Mouse (Mus musculus) adrenal gland, adult 18-20 months (tissue): Measurements from ENCODE around the gene Prrt3. TPM values are rescaled to one million over a fixed set of nuclear protein-coding genes. Genes with fewer than 3 reads are reported as not detected.

Experiments
- DNase-seq, 2 experiments: peaks; one replicate each; pipeline ENCODE4 v3.0.0; 2021 to 2022; ENCODE audit warnings: low spot score in 2 of 2
- total RNA-seq, 2 experiments: library from RNA; stranded (reverse); gene quantifications; 1 replicate in 1 of 2; 2 replicates in 1 of 2; pipeline ENCODE4 v1.2.3; 2021

Gene Prrt3
- total RNA-seq, 2 experiments from 2014 or later = 0.32 TPM; not detected in 1

DNA sequence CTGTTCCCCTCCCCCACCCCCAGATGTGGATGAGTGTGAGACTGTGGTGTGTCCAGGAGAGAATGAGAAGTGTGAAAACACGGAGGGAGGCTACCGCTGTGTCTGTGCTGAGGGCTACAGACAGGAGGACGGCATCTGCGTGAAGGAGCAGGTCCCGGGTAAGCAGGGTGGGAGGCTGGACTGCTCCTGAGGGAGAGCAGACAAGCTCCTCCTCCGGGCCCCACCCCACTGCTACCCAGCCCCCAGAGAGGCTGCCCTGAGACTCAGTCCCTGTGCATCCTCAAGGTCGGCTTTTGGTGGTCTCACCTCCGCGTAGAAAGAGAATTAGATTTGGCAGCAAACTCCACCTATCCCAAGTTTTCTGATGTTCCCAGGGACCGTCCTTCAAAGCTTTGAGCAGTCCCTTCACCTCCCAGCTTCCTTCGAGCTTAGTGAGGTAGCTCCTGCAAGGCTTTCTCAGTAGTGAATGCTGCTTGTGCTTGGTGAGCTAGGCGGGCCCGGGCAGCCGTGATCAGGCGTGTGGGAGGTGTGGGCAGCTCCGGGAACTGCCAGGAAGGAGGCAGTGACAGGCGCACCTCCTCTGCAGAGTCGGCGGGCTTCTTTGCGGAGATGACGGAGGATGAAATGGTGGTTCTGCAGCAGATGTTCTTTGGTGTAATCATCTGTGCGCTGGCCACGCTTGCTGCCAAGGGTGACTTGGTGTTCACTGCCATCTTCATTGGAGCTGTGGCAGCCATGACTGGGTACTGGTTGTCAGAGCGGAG, 9.4 kb downstream of the Prrt3 start:
- no peak for DNase-seq

DNA sequence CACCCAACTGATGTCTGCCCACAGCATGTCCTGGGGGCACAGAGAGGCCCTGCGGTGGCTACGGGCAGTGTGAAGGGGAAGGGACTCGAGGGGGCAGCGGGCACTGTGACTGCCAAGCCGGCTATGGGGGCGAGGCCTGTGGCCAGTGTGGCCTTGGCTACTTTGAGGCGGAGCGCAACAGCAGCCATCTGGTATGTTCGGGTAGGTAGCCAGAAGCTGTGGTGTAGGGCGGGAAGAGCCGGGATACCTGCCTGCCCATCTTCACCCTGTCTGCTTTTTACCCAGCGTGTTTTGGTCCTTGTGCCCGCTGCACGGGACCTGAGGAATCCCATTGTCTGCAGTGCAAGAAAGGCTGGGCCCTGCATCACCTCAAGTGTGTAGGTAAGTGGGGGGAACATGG, 12.3 kb downstream of the Prrt3 start:
- no peak for DNase-seq

DNA sequence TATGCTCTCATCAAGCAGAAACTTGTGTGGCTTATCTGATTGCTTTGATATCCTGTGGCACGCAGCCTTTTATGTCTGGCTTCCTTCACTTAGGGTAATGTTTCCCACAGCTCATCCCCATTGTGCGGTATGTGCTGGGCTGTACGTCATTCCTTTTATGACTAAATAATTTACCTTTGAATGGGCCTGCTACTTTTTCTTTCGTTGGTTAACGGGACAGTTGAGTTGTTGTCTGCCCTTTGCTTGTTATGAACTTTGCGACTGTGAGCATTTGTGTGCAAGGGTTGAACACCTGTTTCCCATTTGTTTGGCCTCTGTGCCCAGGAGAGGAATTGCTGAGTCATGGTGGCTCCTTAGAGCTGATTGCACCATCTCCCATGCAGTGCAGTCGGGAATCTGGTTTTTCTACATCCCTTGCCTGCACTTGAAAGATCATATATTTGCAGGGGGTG, 14.6 kb downstream of the Prrt3 start:
- no peak for DNase-seq

DNA sequence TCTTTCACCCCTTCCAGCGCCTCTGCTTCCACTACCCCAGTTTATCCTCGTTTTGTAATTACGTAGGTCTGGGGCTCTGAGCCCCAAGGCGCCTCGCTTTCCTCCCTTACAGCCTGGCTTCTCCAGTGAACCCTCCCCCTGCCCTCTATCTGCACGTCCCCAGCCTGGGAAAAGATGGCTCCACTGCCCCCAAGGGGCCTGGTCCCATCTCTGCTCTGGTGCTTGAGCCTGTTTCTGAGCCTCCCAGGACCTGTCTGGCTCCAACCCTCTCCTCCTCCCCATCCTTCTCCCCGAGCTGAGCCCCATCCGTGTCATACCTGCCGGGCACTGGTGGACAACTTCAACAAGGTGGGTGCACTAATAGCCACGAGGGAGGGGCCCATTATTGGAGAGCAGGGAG, 18.0 kb downstream of the Prrt3 start:
- peak; percentile 24 to 36 for DNase-seq

DNA sequence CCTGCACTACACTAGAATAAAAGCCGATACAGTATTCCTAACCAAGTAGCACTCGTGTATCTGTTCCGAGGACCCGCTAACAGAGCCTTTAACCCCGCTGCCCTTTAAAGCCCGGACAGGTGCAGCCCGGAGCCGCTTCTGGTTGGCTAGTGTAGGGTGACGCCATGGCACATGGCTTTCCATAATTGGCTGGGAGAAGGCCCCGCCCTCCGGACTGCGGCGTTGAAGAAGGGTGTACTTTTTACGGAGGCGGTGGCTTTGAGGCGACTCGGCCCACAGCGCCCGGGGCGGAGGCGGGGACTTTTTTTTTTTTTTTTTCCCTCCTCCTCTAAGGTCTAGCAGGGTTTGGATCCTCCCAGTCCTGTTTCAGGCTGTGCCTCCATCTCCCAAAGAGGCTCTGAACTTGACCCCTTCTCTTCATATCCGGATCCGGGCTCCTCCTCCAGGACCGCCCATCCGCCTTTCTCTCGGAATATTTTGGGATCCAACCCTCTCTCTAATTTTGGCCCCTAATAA, 18.6 kb downstream of the Prrt3 start, which contains the start of gene Creld1:
Creld1 (plus strand) TSS at position 198 of the 516 bp plus-strand sequence.
- DNase-seq = peak; percentile 83 to 85

DNA sequence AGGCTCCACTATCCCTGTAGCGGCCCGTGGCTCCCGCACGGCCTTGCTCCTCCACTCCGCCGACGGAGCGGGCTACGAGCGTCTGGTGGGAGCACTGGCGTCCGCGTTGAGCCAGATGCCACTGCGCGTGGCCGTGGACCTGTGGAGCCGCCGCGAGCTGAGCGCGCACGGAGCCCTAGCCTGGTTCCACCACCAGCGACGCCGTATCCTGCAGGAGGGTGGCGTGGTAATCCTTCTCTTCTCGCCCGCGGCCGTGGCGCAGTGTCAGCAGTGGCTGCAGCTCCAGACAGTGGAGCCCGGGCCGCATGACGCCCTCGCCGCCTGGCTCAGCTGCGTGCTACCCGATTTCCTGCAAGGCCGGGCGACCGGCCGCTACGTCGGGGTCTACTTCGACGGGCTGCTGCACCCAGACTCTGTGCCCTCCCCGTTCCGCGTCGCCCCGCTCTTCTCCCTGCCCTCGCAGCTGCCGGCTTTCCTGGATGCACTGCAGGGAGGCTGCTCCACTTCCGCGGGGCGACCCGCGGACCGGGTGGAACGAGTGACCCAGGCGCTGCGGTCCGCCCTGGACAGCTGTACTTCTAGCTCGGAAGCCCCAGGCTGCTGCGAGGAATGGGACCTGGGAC, 19.1 kb downstream of the Prrt3 start:
- DNase-seq = peak in 1 of 2 experiments; percentile 47

DNA sequence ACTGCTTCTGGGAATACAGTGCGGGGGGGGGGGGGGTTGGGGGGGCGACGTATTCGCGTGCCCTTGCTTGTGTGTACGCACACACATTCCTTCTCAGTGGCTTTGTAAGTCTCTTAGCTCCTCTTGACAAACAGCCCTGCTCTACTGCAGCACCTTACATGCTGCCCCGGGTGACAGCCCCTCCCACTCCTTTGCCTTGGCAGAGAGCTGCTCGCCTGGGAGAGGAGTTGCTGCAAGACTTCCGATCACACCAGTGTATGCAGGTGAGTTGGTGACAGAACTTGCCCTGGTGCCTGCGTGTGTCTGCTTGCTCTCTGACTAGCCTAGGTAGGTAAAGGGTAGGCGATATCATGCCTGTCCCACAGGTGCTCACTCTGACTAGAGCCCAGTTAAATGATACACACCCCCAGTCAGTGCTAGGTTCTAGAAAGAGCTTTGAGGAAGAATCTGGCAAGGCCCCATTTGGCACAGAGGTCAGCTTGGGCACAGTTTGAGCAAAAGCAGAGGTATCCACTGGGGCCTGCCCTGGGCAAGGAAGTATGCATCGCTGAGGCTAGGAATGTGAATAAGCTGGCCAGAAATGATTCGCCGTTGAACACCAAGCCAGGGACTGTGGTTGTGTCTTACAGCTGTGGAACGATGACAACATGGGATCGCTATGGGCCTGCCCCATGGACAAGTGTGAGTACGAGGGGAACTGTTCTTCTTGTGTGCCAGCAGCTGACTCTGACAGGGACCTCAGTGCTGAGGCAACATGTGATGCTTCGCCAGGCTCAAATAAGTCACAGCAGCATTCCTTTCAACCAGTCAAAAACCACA, 21.0 kb downstream of the Prrt3 start:
- peak in 1 of 2 experiments; percentile 21 for DNase-seq

DNA sequence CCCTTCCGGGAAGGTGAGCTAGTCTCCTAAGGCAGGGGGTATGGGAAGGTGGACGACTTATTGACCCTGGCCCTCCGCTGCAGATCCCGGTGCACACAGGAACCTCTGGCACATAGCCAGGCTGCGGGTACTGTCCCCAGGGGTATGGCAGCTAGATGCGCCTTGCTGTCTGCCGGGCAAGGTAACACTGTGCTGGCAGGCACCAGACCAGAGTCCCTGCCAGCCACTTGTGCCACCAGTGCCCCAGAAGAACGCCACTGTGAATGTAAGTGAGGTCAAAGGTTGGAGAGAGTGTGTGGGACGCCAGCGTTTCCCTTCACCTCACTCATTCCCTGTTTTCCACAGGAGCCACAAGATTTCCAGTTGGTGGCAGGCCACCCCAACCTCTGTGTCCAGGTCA, 22.8 kb downstream of the Prrt3 start:
- peak in 1 of 2 experiments; percentile 19 for DNase-seq

DNA sequence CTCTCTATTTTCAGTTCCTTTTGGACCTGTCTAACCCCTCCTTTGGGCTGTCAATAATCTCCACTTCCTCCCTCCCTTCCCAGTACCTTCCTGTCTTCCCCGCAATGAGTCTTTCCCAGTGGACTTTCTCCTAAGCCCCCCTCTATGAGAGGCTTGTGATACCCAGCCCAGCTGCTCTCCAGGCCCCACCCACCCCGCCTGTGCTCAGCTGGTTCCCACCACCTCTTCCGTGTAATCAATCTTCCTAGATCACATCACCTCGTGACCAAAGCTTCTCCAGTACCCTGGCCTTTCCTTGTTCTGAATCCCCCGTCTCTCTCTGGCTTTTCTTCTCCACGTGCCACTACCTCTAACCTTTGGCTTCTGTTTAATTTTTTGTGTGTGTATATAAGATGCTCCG, 24.4 kb downstream of the Prrt3 start:
- DNase-seq = no peak

DNA sequence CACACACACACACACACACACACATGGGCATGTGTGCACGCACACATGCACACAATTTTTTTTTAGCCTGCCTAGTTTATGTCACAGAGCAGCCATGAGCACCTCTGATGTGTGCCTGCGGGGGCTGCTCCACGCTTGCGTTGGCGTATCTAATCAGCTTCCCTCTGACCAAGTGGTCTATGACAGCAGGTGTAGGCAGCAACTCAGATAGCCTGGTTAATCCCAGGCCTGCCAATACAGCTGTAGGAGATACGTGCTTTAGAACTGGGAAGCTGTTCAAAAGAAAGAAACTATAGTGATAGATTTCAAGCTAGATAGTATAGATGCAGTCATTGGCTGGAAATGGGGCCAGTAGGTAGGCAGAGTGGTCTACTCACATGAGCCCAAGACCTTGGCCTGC, 28.0 kb downstream of the Prrt3 start:
- no peak for DNase-seq

DNA sequence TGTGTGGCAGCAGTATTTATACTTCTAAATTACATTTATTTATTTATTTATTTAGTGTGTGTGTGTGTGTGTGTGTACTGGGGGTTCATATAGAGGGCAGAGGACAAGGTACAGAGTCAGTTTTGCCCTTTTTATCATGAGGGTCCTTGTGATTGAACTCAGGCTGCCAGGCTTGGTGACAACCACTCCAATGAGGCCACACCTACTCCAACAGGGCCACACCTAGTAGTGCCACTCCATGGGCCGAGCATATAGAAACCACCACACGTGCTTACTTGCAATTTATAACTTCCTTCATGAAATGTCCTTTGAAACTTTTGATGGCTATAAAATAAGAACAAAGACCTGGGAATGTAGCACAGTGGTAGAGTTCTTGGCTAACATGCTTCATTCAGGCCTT, 28.5 kb downstream of the Prrt3 start:
- no peak for DNase-seq

DNA sequence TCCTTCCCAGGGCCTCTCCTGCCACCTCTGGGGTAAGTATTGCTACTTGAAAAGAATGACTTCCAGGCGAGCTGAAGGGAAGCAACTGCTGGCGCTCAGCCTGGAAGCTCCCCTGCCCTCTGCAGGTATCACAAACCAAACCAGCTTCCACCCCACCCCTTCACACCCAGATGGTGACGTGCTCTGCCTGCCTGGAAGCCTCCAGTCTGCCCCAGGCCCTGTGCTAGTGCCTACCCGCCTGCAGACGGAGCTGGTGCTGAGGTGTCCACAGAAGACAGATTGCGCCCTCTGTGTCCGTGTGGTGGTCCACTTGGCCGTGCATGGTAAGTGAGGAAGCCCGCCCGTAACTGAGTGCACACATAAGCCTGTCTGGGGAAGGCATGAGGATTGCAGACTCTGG, 29.7 kb downstream of the Prrt3 start:
- DNase-seq = no peak

DNA sequence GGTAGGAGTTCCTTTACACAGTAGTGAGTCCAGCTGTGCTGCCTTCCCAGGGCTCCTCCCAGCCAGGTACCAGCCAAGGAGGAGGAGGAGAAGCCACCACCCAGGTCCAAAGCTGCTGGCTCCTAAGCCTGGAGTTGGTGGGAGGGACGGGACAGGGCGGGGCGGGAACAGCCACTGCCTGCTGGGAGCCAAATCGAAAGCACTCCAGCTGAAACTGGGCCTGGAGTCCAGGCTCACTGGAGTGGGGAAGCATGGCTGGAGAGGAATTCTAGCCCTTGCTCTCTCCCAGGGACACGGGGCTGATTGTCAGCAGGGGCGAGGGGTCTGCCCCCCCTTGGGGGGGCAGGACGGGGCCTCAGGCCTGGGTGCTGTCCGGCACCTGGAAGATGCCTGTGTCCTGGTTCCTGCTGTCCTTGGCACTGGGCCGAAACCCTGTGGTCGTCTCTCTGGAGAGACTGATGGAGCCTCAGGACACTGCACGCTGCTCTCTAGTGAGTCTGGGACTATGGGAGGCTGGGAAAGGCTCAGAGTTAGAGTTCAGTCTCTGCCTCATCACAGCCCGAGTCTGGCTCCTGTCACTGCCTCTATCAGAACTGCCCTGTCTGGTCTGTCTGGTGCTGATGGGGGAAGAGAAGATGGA, 30.3 kb downstream of the Prrt3 start, which contains the start of gene Il17rc:
Il17rc (plus strand) TSS at position 131 of the 640 bp plus-strand sequence.
- peak; percentile 45 to 51 for DNase-seq

DNA sequence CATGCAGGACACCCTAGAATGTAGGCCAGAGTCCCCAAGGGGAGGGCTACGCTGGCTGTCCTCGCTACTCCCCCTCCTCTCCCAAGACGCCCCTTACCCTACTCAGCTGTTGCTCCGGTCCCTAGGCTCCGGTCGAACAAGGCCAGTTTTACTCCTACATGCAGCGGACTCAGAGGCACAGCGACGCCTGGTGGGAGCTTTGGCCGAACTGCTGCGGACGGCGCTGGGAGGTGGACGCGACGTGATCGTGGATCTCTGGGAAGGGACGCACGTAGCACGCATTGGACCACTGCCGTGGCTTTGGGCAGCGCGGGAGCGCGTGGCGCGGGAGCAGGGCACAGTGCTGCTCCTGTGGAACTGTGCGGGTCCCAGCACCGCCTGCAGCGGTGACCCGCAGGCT, 32.3 kb downstream of the Prrt3 start:
- peak; percentile 75 to 82 for DNase-seq

DNA sequence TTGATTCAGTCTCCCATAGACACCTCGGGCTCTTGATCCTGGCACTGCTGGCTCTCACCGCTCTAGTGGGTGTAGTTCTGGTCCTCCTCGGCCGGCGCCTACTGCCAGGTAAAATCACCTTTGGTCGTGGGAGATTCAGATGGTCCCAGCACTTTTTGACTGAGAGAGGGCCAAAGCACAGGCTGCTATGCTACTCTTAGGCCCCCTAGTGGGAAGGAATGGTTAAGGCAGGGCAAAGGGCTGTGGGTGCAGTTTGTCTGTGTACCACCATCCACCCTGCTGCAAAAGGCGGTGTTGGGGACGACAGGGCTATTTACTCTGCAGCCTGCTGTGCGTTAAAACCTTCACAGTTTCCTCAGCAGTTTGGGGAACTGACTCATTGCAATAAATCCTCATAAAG, 32.7 kb downstream of the Prrt3 start:
- peak; percentile 43 to 57 for DNase-seq

DNA sequence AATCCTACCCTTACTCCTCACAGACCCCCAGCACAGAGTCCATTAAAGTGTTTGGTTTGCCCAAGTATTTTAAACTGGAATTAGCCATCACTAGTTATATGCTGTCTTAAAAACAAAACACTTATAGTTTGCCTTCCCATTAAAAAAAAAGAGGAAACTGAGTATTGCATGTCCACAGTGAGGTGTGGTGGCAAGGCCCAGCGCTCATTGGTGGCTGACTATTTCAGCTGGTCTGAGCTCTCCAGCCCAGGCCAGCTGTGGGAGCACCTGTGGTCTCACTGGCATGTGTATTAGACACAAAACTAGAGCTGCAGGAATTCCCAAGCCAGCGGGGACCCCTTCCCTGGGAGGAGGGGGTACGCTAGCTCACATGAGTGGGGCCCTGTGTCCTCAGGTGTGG, 33.2 kb downstream of the Prrt3 start:
- DNase-seq = no peak

DNA sequence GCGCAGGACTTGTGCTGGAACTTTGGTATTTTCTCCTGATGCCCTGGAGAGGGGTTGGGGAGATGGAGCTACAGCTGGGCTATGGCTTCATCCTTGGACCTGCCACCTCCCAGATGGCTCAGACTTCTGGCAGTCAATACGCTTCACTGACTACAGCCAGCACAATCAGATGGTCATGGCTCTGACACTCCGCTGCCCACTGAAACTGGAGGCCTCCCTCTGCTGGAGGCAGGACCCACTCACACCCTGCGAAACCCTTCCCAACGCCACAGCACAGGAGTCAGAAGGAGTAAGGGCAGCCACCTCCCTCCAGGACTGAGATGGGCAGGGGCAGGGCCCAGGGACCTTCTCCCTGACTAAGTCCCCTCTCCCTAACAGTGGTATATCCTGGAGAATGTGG, 36.1 kb downstream of the Prrt3 start:
- DNase-seq = no peak

DNA sequence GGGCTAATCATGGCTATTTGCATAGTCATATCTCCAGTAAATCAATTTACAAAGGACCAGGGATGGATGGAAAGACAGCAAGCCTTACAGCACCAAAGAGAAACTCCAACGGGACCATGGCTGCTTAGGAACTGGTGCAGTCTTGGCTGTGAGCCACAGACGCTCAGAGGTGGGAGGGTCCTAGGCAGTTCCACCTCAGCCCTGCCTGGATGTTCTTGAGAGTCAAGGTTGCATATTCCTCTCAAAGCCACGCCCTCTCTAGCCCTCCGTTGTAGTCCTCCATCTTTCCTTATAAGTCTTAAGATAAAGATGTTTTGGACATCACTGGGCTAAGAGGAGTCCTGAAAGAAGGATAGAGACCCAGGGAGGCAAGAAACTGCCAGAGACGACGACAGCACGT, 37.7 kb downstream of the Prrt3 start:
- DNase-seq = no peak

DNA sequence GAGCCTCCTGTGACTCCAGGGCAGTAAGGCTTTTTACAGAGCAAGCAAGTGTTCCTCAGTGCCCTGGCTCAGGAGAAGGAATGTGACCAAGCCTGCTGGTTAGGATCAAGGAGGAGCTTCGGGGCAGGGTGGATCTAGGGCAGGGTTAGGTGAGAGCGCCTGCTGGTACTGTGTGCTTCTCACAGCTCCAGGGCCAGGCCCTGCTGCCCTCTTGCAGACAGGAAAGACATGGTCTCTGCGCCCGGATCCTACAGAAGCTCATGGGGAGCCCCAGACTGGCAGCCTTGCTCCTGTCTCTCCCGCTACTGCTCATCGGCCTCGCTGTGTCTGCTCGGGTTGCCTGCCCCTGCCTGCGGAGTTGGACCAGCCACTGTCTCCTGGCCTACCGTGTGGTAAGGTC, 43.1 kb downstream of the Prrt3 start:
- DNase-seq = no peak

DNA sequence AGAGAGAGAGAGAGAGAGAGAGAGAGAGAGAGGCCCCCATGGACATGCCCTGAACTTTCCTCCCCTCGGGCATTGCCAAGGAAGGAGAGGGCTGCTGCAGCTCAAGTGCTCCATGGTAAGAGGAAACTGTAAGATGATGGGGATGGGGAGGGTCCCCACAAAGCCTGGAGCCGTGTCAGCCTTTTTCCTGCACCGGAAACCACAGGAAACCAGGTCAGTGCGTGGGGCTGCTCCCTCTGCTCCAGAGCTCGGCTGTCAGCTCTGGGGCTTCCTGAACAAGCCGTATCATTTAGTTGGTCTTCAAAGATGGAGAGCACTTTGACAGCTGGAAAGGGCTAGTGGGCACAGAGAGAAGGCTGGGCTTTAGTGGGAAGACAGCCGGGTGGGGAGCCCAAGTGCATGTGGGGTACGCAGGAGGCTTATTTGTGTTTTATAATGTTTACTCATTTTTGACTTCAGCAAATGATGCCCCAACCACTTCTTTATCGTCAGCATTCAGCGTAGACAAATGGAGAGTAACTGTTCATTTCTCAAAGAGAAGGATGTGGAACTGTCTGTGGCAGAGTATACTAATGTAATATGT, 43.7 kb downstream of the Prrt3 start, which contains the start of gene Il17re:
Il17re (plus strand) TSS at position 533 of the 583 bp plus-strand sequence.
- DNase-seq = no peak
